Mouse (Mus musculus): ENCODE measurements at regions not wholly inside any gene's neighbourhood (a gene's known extent, or its start where the extent isn't known, plus 50 kb on each side); places are given as distances from the start of the nearest gene placed in this dataset.

DNA sequence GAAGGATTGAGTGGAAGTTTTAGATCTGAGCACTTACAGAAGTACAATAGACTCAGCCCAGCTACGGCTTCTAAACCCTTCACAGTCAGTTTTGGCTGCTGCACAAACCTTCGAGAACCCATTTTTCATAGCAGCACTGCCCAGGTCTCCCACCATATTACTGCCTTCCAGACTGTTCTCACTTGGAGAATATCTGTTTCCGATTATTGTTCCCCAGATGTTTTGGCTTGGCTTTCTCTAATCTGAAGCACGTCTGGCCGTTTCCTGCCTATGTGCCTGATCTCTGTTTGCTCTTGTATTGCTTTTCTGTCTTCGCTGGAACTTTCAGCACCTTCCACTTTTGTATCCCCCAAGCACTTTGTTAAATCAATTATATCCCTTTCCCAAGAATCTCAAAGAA is 368.0 kb downstream of the Mllt3 start:
- TF ChIP-seq POLR2A (IDR thresholded peaks at IDR 0.05; ENCODE audit: control insufficient read depth, low read depth, low read length) (no peak), CTCF (IDR thresholded peaks at IDR 0.05; ENCODE audit: control insufficient read depth, insufficient read depth, insufficient replicate concordance, low read depth, low read length) (no peak)
